Mouse (Mus musculus) kidney, postnatal 25 days (tissue): ENCODE measurements around the gene Pacrg.

ENCODE experiments used
- DNase-seq, 2 experiments: peaks; one replicate each; pipeline ENCODE4 v3.0.0; 2021; ENCODE audit warnings: mixed read lengths in 2 of 2

Pacrg gene

GRCm38 (mm10) chr17:10366577-10366976 lies 473.5 kb downstream of the Pacrg start:
- DNase-seq = no peak

DNA sequence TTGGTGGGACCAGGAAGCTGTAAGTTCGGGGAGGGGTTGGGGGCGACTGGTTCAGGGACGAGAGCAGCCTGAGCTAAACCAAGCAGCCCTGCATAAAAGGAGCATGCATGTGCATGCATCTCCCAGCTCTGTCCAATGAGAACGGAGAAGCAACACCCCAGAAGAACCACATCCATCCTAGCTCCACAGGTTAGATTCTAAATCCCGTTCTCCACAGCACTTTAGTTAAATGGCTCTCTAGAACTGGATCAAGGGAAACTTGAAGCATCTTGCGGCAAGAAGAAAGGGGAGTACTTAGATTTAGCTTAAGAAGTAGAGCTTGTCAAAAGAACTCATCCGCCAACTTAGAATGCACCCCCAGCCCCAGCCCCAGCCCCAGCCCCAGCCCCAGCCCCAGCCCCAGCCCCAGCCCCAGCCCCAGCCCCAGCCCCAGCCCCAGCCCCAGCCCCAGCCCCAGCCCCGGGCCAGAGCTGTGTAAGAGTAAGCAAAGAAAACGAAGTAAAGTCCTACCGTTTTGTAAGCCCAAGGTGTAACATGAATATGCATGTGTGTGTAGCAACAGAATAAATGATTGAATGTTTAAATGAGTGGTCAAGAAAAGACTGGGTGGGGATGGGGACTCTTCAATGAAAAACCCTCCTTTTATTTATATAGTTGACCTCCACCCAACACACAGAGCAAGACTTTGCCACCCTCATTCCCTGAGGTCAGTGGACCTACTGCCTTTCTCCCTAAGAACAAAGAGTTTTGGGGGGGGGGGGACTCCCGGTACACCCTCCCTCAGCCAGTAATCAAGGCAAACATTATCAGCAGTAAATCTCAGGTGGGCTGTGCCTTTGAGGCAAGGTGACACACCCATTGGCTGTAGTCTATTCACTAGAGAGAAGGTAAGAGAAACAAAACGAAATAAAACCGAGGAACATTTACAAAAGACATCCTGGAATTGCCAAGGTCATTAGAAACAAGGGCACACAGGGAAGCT lies 474.3 kb downstream of the Pacrg start:
- peak in 1 of 2 experiments; percentile 8 for DNase-seq

GRCm38 (mm10) chr17:10363151-10363550 lies 477.0 kb downstream of the Pacrg start:
- no peak for DNase-seq

GRCm38 (mm10) chr17:10361882-10362291 lies 478.2 kb downstream of the Pacrg start:
- DNase-seq = no peak

- DNase-seq = no peak
These were observed 479.4 kb downstream of the Pacrg start for GRCm38 (mm10) chr17:10360738-10361137.

DNA sequence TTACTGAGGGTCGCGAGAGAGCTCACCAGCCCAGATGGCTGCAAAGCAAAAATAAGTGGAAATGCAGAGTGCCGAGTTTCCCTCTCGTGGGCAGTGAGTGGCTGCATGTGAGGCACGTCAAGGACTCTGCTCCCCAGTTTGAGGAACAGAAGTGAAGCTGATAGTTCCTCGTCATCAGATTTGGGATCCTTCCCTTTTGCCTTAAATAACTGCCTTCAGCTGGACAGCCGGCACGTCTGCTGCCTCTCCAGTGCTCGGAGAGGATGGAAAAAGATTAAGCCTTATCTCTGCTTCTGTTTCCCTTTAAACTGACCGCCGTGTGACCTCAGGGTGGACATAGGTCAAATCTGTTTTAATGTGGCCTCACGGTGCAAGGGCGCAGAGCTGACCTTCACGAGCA lies 480.6 kb downstream of the Pacrg start:
- DNase-seq = peak; percentile 10 to 34

DNA sequence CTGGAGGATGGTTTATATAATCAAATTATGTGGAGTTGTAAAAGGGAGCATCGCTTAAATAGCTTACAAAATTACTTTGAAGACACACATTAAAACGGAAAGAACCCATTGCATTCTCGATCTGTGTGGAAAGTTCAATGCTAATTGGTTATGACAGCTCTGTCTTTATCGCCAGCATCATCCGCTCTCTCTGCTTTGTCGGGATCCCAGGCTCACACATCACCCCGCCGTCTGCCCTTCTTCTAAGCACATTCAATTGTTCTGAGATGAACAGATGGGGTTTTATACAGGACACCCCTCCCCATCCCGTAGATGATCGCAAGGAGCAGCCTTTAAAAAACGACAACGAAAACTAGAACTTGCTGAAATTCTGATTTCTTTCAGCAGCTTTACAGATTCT lies 482.8 kb downstream of the Pacrg start:
- DNase-seq = peak in 1 of 2 experiments; percentile 22

DNA sequence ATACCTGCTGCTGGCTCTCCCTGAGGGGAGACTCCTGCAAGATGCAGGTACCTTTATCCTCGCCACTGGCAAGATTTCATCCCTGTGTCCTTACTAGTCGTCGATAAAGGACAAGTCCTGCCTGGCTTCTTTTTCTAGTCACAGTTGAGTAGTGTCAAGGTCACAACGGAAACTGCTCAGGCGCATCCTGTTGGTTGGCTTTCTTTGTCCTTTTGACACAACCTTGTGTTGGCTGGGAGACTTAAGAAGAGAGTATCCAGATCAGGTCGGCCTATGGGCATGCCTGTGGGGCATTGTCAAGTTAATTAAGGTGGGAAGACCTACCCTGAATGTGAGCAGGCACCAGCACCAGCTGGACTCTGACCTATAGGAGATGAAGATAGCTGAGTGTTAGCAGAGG lies 483.8 kb downstream of the Pacrg start:
- DNase-seq = peak in 1 of 2 experiments; percentile 30

- DNase-seq = peak; percentile 13 to 28
These were observed 484.4 kb downstream of the Pacrg start for GRCm38 (mm10) chr17:10355746-10356145.
